Mouse (Mus musculus) neutrophil, adult 65 days (primary cell): ENCODE results near the gene Zbtb44. TPM values are rescaled to one million over a fixed set of nuclear protein-coding genes. Genes with fewer than 3 reads are reported as not detected.

ENCODE experiments used
- total RNA-seq: library from RNA; stranded (reverse); gene quantifications from 2 replicates; pipeline ENCODE4 v1.2.4, GENCODE M21; 2023

Gene Zbtb44
- total RNA-seq, result 23.6 and 24.5 TPM in 2 replicates

GRCm38 (mm10) chr9:31030532-31031413, at the start of gene Zbtb44:
Zbtb44 (plus strand) TSS chr9:31030644.

Other genes with a start within 250 kb of the Zbtb44 start
- gene Adamts15, start 108.2 kb upstream of the Zbtb44 start, total RNA-seq, result not detected in 2 replicates
- gene Adamts8, start 88.1 kb upstream of the Zbtb44 start, total RNA-seq, result not detected in 2 replicates
- 1.5 and 1.9 TPM in 2 replicates for gene St14, start 101.2 kb downstream of the Zbtb44 start, total RNA-seq
- gene Aplp2, start 181.2 kb downstream of the Zbtb44 start, total RNA-seq, result 38.4 and 47.7 TPM in 2 replicates
- gene Prdm10, start 249.9 kb downstream of the Zbtb44 start, total RNA-seq, result 10.5 and 13.5 TPM in 2 replicates